Mouse (Mus musculus): ENCODE measurements around the gene Cntn4. TPM values are rescaled to one million over a fixed set of nuclear protein-coding genes. Genes with fewer than 3 reads are reported as not detected.

Cntn4 gene
- polyA plus RNA-seq, 1 experiment from 2014 or later: 28.0 TPM

GRCm38 (mm10) chr6:105835099-105835498 is 157.6 kb downstream of the Cntn4 start:
- H3K27me3 ChIP-seq: no peaks in the 10 kb centered on the region
- no peaks in the 10 kb centered on the region for H3K4me1 ChIP-seq (replicated peaks)
- no peak overlapping the region for H3K27ac ChIP-seq (replicated peaks)
- H3K9me3 ChIP-seq: no peaks in the 10 kb centered on the region
- H3K36me3 ChIP-seq: no peaks in the 10 kb centered on the region
- ATAC-seq (ENCODE audit: low FRiP score, low read depth): no peak
- no peak overlapping the region for H3K9ac ChIP-seq
- no peak overlapping the region for H3K4me2 ChIP-seq
- no peak overlapping the region for H3K4me3 ChIP-seq

- Histone ChIP-seq H3K9me3 (no peaks in the 10 kb centered on the region), H3K4me1 (replicated peaks) (no peaks in the 10 kb centered on the region), H3K4me2 (no peak overlapping the region), H3K27ac (replicated peaks) (no peak overlapping the region), H3K9ac (no peak overlapping the region), H3K4me3 (no peak overlapping the region), H3K36me3 (no peaks in the 10 kb centered on the region), H3K27me3 (no peaks in the 10 kb centered on the region)
- peak; percentile 75 for ATAC-seq (ENCODE audit: low FRiP score, low read depth)
- 71% methylated on average over 1 of the region's 1 CpGs for WGBS
Observed at GRCm38 (mm10) chr6:105847296-105847695, 169.8 kb downstream of the Cntn4 start.

- 79% methylated on average over 4 of the region's 4 CpGs for WGBS
- no peak overlapping the region for H3K4me2 ChIP-seq
- no peaks in the 10 kb centered on the region for H3K36me3 ChIP-seq
- no peaks in the 10 kb centered on the region for H3K27me3 ChIP-seq
- ATAC-seq (ENCODE audit: low FRiP score, low read depth): no peak
- H3K27ac ChIP-seq (replicated peaks): no peak overlapping the region
- no peaks in the 10 kb centered on the region for H3K9me3 ChIP-seq
- no peak overlapping the region for H3K4me3 ChIP-seq
- H3K4me1 ChIP-seq (replicated peaks): no peaks in the 10 kb centered on the region
- H3K9ac ChIP-seq: no peak overlapping the region
Observed at GRCm38 (mm10) chr6:105892838-105893237, 215.4 kb downstream of the Cntn4 start.

GRCm38 (mm10) chr6:105938485-105938884 is 261.0 kb downstream of the Cntn4 start:
- Histone ChIP-seq H3K4me1 (replicated peaks) (no peaks in the 10 kb centered on the region), H3K9ac (no peak overlapping the region), H3K4me2 (no peak overlapping the region), H3K27ac (replicated peaks) (no peak overlapping the region), H3K27me3 (no peaks in the 10 kb centered on the region), H3K36me3 (no peaks in the 10 kb centered on the region), H3K4me3 (no peak overlapping the region), H3K9me3 (no peaks in the 10 kb centered on the region)
- ATAC-seq (ENCODE audit: low FRiP score, low read depth): no peak
- 81% methylated on average over 1 of the region's 1 CpGs for WGBS

GRCm38 (mm10) chr6:105939303-105939702 is 261.8 kb downstream of the Cntn4 start:
- no peak overlapping the region for H3K4me3 ChIP-seq
- no peaks in the 10 kb centered on the region for H3K9me3 ChIP-seq
- H3K4me2 ChIP-seq: no peak overlapping the region
- no peak overlapping the region for H3K9ac ChIP-seq
- no peaks in the 10 kb centered on the region for H3K36me3 ChIP-seq
- no peak for ATAC-seq (ENCODE audit: low FRiP score, low read depth)
- H3K4me1 ChIP-seq (replicated peaks): no peaks in the 10 kb centered on the region
- no peak overlapping the region for H3K27ac ChIP-seq (replicated peaks)
- 75% methylated on average over 2 of the region's 2 CpGs for WGBS
- no peaks in the 10 kb centered on the region for H3K27me3 ChIP-seq

- Histone ChIP-seq H3K9ac (no peak overlapping the region), H3K4me2 (no peak overlapping the region), H3K4me1 (replicated peaks) (no peaks in the 10 kb centered on the region), H3K9me3 (no peaks in the 10 kb centered on the region), H3K27me3 (no peaks in the 10 kb centered on the region), H3K36me3 (no peaks in the 10 kb centered on the region), H3K27ac (replicated peaks) (no peak overlapping the region), H3K4me3 (no peak overlapping the region)
- ATAC-seq (ENCODE audit: low FRiP score, low read depth): no peak
Observed at GRCm38 (mm10) chr6:105940591-105940990, 263.1 kb downstream of the Cntn4 start.

- 95% methylated on average over 1 of the region's 1 CpGs for WGBS
- Histone ChIP-seq H3K36me3 (no peaks in the 10 kb centered on the region), H3K27me3 (no peaks in the 10 kb centered on the region), H3K4me2 (no peak overlapping the region), H3K9ac (no peak overlapping the region), H3K27ac (replicated peaks) (no peak overlapping the region), H3K4me1 (replicated peaks) (no peaks in the 10 kb centered on the region), H3K9me3 (no peaks in the 10 kb centered on the region), H3K4me3 (no peak overlapping the region)
- no peak for ATAC-seq (ENCODE audit: low FRiP score, low read depth)
Observed at GRCm38 (mm10) chr6:105991492-105991891, 314.0 kb downstream of the Cntn4 start.

GRCm38 (mm10) chr6:106013018-106013417 is 335.6 kb downstream of the Cntn4 start:
- no peak overlapping the region for H3K27ac ChIP-seq (replicated peaks)
- no peak overlapping the region for H3K9ac ChIP-seq

GRCm38 (mm10) chr6:106015126-106015525 is 337.7 kb downstream of the Cntn4 start:
- H3K4me3 ChIP-seq: no peak overlapping the region
- ATAC-seq (ENCODE audit: low FRiP score, low read depth): no peak
- H3K9me3 ChIP-seq: no peaks in the 10 kb centered on the region
- no peak overlapping the region for H3K27ac ChIP-seq (replicated peaks)
- H3K4me2 ChIP-seq: no peak overlapping the region
- H3K36me3 ChIP-seq: no peaks in the 10 kb centered on the region
- no peaks in the 10 kb centered on the region for H3K27me3 ChIP-seq
- H3K4me1 ChIP-seq (replicated peaks): no peaks in the 10 kb centered on the region
- no peak overlapping the region for H3K9ac ChIP-seq
- 49% methylated on average over 1 of the region's 1 CpGs for WGBS

More at GRCm38 (mm10) chr6:106013018-106013417, 335.6 kb downstream of the Cntn4 start:
- Histone ChIP-seq H3K9me3 (no peaks in the 10 kb centered on the region), H3K4me2 (no peak overlapping the region), H3K4me3 (no peak overlapping the region), H3K4me1 (replicated peaks) (no peaks in the 10 kb centered on the region), H3K27me3 (no peaks in the 10 kb centered on the region), H3K36me3 (no peaks in the 10 kb centered on the region)
- 76% methylated on average over 5 of the region's 5 CpGs for WGBS
- ATAC-seq (ENCODE audit: low FRiP score, low read depth): no peak

GRCm38 (mm10) chr6:106048878-106049277 is 371.4 kb downstream of the Cntn4 start:
- Histone ChIP-seq H3K27ac (replicated peaks) (no peak overlapping the region), H3K27me3 (no peaks in the 10 kb centered on the region), H3K4me3 (no peak overlapping the region), H3K9ac (no peak overlapping the region), H3K36me3 (no peaks in the 10 kb centered on the region), H3K4me1 (replicated peaks) (no peaks in the 10 kb centered on the region), H3K4me2 (no peak overlapping the region), H3K9me3 (no peaks in the 10 kb centered on the region)
- no peak for ATAC-seq (ENCODE audit: low FRiP score, low read depth)
- 75% methylated on average over 2 of the region's 2 CpGs for WGBS

GRCm38 (mm10) chr6:106056123-106056522 is 378.7 kb downstream of the Cntn4 start:
- Histone ChIP-seq H3K27me3 (no peaks in the 10 kb centered on the region), H3K9ac (no peak overlapping the region), H3K4me1 (replicated peaks) (no peaks in the 10 kb centered on the region), H3K9me3 (no peaks in the 10 kb centered on the region), H3K4me2 (no peak overlapping the region), H3K36me3 (no peaks in the 10 kb centered on the region), H3K27ac (replicated peaks) (no peak overlapping the region), H3K4me3 (no peak overlapping the region)
- no peak for ATAC-seq (ENCODE audit: low FRiP score, low read depth)
- 85% methylated on average over 1 of the region's 1 CpGs for WGBS

GRCm38 (mm10) chr6:106078071-106078603 is 400.7 kb downstream of the Cntn4 start:
- Histone ChIP-seq H3K27ac (replicated peaks) (peak overlapping the region; percentile 42; the same call in 1 of the 2 replicates), H3K36me3 (no peaks in the 10 kb centered on the region), H3K4me1 (replicated peaks) (peaks cover 5% of the 10 kb centered on the region; the same call in 1 of the 2 replicates), H3K4me3 (no peak overlapping the region), H3K27me3 (no peaks in the 10 kb centered on the region), H3K9me3 (no peaks in the 10 kb centered on the region), H3K4me2 (no peak overlapping the region), H3K9ac (no peak overlapping the region)
- WGBS: 27% methylated on average over 4 of the region's 4 CpGs
- ATAC-seq (ENCODE audit: low FRiP score, low read depth): peak; percentile 27; the same call in 1 of the 2 replicates

- ATAC-seq (ENCODE audit: low FRiP score, low read depth): no peak
- Histone ChIP-seq H3K27me3 (no peaks in the 10 kb centered on the region), H3K4me2 (no peak overlapping the region), H3K4me3 (no peak overlapping the region), H3K4me1 (replicated peaks) (peaks cover 5% of the 10 kb centered on the region; the same call in 1 of the 2 replicates), H3K9me3 (no peaks in the 10 kb centered on the region), H3K27ac (replicated peaks) (no peak overlapping the region), H3K36me3 (no peaks in the 10 kb centered on the region), H3K9ac (no peak overlapping the region)
Observed at GRCm38 (mm10) chr6:106078629-106079028, 401.2 kb downstream of the Cntn4 start.
